Mouse (Mus musculus) forebrain, embryonic 16.5 days (tissue): ENCODE measurements around the gene Brca1. TPM values are rescaled to one million over a fixed set of nuclear protein-coding genes. Genes with fewer than 3 reads are reported as not detected.
"Not testable (repeated sequence)": the region's sequence is repeated elsewhere in the genome, so short reads cannot be mapped to it uniquely, and the experiment has no call there.

ENCODE experiments used
- ATAC-seq: fragments of 200-750 bp; cut with Nextera tagmentation; 2 replicates; pipeline ENCODE4 v1.8.0; 2017; ENCODE audit warnings: mild to moderate bottlenecking, moderate library complexity
- H3K27ac ChIP-seq: fragments of 300-500 bp; sonication (generic); 2 replicates; pipeline ENCODE4 v1.5.1; 2014; ENCODE audit warnings: low read length, control low read depth
- H3K27me3 ChIP-seq: fragments of 300-500 bp; sonication (generic); replicated peaks from 2 replicates; pipeline ENCODE4 v1.6.1; 2014; ENCODE audit warnings: low read length; ENCODE audit not compliant: control insufficient read depth, insufficient read depth
- H3K36me3 ChIP-seq: fragments of 300-500 bp; sonication (generic); 2 replicates; pipeline ENCODE4 v1.6.1; 2014; ENCODE audit not compliant: control insufficient read depth, insufficient read depth
- H3K4me1 ChIP-seq: fragments of 300-500 bp; sonication (generic); replicated peaks from 2 replicates; pipeline ENCODE4 v1.6.1; 2014; ENCODE audit warnings: low read length; ENCODE audit not compliant: control insufficient read depth, insufficient read depth
- H3K4me2 ChIP-seq: fragments of 300-500 bp; sonication (generic); 2 replicates; pipeline ENCODE4 v1.6.1; 2014; ENCODE audit warnings: mild to moderate bottlenecking, low read length, control low read depth
- H3K4me3 ChIP-seq: fragments of 300-500 bp; sonication (generic); replicated peaks from 2 replicates; pipeline ENCODE4 v1.5.1; 2014; ENCODE audit warnings: mild to moderate bottlenecking, low read length, control low read depth
- H3K9ac ChIP-seq: fragments of 300-500 bp; sonication (generic); replicated peaks from 2 replicates; pipeline ENCODE4 v1.6.1; 2014; ENCODE audit warnings: low read depth, low read length, control low read depth
- H3K9me3 ChIP-seq: fragments of 300-500 bp; sonication (generic); 2 replicates; pipeline ENCODE4 v1.6.1; 2016; ENCODE audit warnings: low read length; ENCODE audit not compliant: control insufficient read depth
- WGBS: fragments of 180-500 bp; shearing (Covaris S2); extraction: QIAGEN DNeasy Blood & Tissue Kit; methylation state at CpG from one replicate; pipeline ENCODE4 v1.1.7; 2014; 5-methylcytosine and 5-hydroxymethylcytosine counted together
- polyA plus RNA-seq: library from polyadenylated mRNA; unstranded; fragments of >200 nt; fragmentation: Nextera tagmentation; extraction: Ambion mirVana; gene quantifications from 2 replicates; pipeline ENCODE4 v1.2.1, GENCODE M21; 2015

The Brca1 gene
- polyA plus RNA-seq, 1 experiment from 2014 or later: 5.4 TPM

DNA sequence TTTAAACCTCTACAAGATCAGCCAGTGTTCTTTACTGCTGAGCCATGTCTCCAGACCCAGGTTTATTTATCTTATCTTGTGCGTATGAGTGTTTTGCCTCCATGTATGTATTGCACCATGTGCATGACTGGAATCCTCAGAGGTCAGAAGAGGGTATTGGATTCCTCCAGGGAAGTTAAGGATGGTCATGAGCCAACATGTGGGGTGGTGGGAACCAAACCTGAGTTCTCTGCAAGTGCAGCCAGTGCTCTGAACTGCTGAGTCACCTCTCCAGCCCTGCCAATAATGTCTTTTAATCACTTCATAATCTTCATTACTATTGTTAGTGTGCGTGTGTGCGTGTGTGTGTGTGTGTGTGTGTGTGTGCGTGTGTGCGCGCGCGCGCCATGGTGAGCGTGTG lies 100.2 kb downstream of the Brca1 start:
- no peaks in the 10 kb centered on the region for H3K36me3 ChIP-seq
- WGBS: 96% methylated on average over 10 of the region's 10 CpGs
- no peak for ATAC-seq
- H3K9ac ChIP-seq: no peak overlapping the region
- H3K27me3 ChIP-seq: no peaks in the 10 kb centered on the region
- no peak overlapping the region for H3K4me3 ChIP-seq
- peaks cover 6% of the 10 kb centered on the region; the same call in 1 of the 2 replicates for H3K4me1 ChIP-seq
- no peaks in the 10 kb centered on the region for H3K9me3 ChIP-seq
- H3K4me2 ChIP-seq: no peak overlapping the region
- H3K27ac ChIP-seq: no peak overlapping the region

GRCm38 (mm10) chr11:101450394-101450793 lies 101.4 kb downstream of the Brca1 start:
- 74% methylated on average over 3 of the region's 3 CpGs for whole genome bisulfite sequencing
- ATAC-seq: no peak

GRCm38 (mm10) chr11:101449596-101449995 lies 102.2 kb downstream of the Brca1 start:
- not testable (repeated sequence) for H3K9ac ChIP-seq, H3K27me3 ChIP-seq, H3K4me2 ChIP-seq, H3K36me3 ChIP-seq, H3K9me3 ChIP-seq, H3K27ac ChIP-seq, H3K4me1 ChIP-seq, ATAC-seq, H3K4me3 ChIP-seq
- WGBS: 93% methylated on average over 4 of the region's 4 CpGs

More at GRCm38 (mm10) chr11:101450394-101450793, 101.4 kb downstream of the Brca1 start:
- Histone ChIP-seq H3K27me3 (no peaks in the 10 kb centered on the region), H3K9me3 (no peaks in the 10 kb centered on the region), H3K9ac (no peak overlapping the region), H3K36me3 (0 out of 2 replicates have a peak, but pooled peaks cover 3% of the 10 kb centered on the region), H3K4me3 (no peak overlapping the region), H3K4me1 (peaks cover 6% of the 10 kb centered on the region; the same call in 1 of the 2 replicates), H3K27ac (no peak overlapping the region), H3K4me2 (no peak overlapping the region)

- no peak overlapping the region for H3K4me3 ChIP-seq
- H3K27ac ChIP-seq: no peak overlapping the region
- no peaks in the 10 kb centered on the region for H3K27me3 ChIP-seq
- no peak overlapping the region for H3K9ac ChIP-seq
- 0 out of 2 replicates have a peak, but pooled peaks cover 1% of the 10 kb centered on the region for H3K4me1 ChIP-seq
- no peaks in the 10 kb centered on the region for H3K9me3 ChIP-seq
- no peak overlapping the region for H3K4me2 ChIP-seq
- 82% methylated on average over 4 of the region's 4 CpGs for WGBS
- no peak for ATAC-seq
- H3K36me3 ChIP-seq: peaks cover 7% of the 10 kb centered on the region; the same call in 1 of the 2 replicates
These were observed 102.9 kb downstream of the Brca1 start for GRCm38 (mm10) chr11:101448899-101449298.

- H3K9me3 ChIP-seq: no peaks in the 10 kb centered on the region
- H3K27me3 ChIP-seq: no peaks in the 10 kb centered on the region
- no peak within 1 kb of the TSS for H3K27ac ChIP-seq
- no peak within 1 kb of the TSS; the same call in 1 of the 2 replicates for H3K9ac ChIP-seq
- H3K4me1 ChIP-seq: peaks cover 7% of the 10 kb centered on the region
- H3K4me2 ChIP-seq: no peak within 1 kb of the TSS
- H3K4me3 ChIP-seq: no peak within 1 kb of the TSS
- WGBS: 40% methylated on average over 10 of the region's 10 CpGs
- ATAC-seq: no peak
- peaks cover 10% of the 10 kb centered on the region; the same call in 1 of the 2 replicates for H3K36me3 ChIP-seq
These were observed 103.4 kb downstream of the Brca1 start, which contains the start of gene Ifi35 for GRCm38 (mm10) chr11:101448274-101448746. TSS of gene Ifi35 (plus strand) at chr11:101448407.

DNA sequence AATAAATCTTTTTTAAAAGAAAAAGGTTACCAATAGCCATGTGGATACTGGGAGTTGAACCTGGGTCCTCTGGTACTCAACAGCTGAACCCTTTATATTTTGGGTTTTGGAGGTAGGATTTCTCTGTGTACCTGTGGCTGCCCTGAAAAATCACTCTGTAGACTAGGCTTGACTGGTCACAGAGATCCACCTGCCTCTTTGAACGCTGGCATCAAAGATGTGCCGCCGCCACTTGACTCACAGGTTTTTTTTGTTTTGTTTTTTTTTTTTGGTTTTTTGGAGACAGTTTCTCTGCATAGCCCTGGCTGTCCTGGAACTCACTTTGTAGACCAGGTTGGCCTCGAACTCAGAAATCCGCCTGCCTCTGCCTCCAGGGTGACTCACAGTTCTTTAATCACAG lies 104.0 kb downstream of the Brca1 start:
- Histone ChIP-seq H3K36me3 (peaks cover 10% of the 10 kb centered on the region; the same call in 1 of the 2 replicates), H3K4me3 (no peak overlapping the region), H3K27me3 (no peaks in the 10 kb centered on the region), H3K4me2 (no peak overlapping the region), H3K9me3 (no peaks in the 10 kb centered on the region), H3K4me1 (peaks cover 12% of the 10 kb centered on the region), H3K9ac (no peak overlapping the region), H3K27ac (no peak overlapping the region)
- ATAC-seq: no peak
- 93% methylated on average over 5 of the region's 5 CpGs for WGBS

- not testable (repeated sequence) for H3K27me3 ChIP-seq, H3K9ac ChIP-seq, H3K36me3 ChIP-seq, H3K4me3 ChIP-seq, ATAC-seq, H3K9me3 ChIP-seq, H3K27ac ChIP-seq, H3K4me2 ChIP-seq
- WGBS: 91% methylated on average over 8 of the region's 8 CpGs
- H3K4me1 ChIP-seq: peaks cover 12% of the 10 kb centered on the region
These were observed 104.9 kb downstream of the Brca1 start for GRCm38 (mm10) chr11:101446860-101447259.

GRCm38 (mm10) chr11:101446319-101446718 lies 105.4 kb downstream of the Brca1 start:
- no peak overlapping the region for H3K4me3 ChIP-seq
- WGBS: 93% methylated on average over 1 of the region's 1 CpGs
- no peak for ATAC-seq
- peaks cover 10% of the 10 kb centered on the region; the same call in 1 of the 2 replicates for H3K36me3 ChIP-seq
- no peak overlapping the region for H3K27ac ChIP-seq
- no peak overlapping the region for H3K4me2 ChIP-seq
- H3K9me3 ChIP-seq: no peaks in the 10 kb centered on the region
- no peaks in the 10 kb centered on the region for H3K27me3 ChIP-seq
- H3K4me1 ChIP-seq: peaks cover 12% of the 10 kb centered on the region
- H3K9ac ChIP-seq: no peak overlapping the region

- H3K36me3 ChIP-seq: peaks cover 10% of the 10 kb centered on the region; the same call in 1 of the 2 replicates
- H3K27ac ChIP-seq: peak overlapping the region; percentile 79
- peak overlapping the region; percentile 98 for H3K4me2 ChIP-seq
- no peaks in the 10 kb centered on the region for H3K27me3 ChIP-seq
- H3K9ac ChIP-seq: peak overlapping the region; percentile 92
- under 1% methylated on average over 14 of the region's 14 CpGs for WGBS
- H3K4me3 ChIP-seq: peak overlapping the region; percentile 88
- H3K4me1 ChIP-seq: peaks cover 12% of the 10 kb centered on the region
- H3K9me3 ChIP-seq: no peaks in the 10 kb centered on the region
- ATAC-seq: no peak
These were observed 109.0 kb downstream of the Brca1 start for GRCm38 (mm10) chr11:101442760-101443159.
